Mouse (Mus musculus): ENCODE results near the gene Gm3448.
"Not testable (repeated sequence)": the region's sequence is repeated elsewhere in the genome, so short reads cannot be mapped to it uniquely, and the experiment has no call there.

The Gm3448 gene

DNA sequence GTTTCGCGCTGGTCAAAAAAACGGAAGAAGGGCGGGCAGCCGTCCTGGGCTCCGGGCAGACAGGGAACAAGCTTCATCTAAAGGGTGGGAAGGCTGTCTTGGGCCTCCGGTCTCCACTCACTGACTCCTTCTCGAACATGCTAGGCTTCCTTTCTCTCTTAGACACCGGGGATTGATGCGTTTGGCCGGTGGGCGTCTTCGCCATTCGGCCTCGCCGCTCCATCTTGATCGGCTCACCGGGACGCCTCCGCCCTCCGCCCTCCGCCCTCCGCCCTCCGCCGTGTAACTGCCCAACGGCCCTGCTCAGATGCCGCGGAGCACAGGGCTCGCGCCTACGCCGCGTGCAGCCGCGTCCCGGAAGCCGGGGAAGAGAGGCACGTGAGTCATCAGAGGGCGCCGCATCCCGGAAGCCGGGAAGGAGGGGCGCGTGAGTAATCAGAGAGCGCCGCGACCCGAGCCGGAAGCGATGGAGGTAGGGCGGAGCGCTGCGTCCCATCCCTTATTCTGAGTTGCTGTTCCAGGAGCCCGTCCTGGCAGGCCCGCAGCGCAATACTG, at the start of gene Gm3448, which contains the start of the genes Ermard and Tcte3:
Gene Gm3448, minus strand, starts transcription at position 363 of the 555 bp plus-strand sequence.
Gene Ermard, plus strand, starts transcription at position 34 of the 555 bp plus-strand sequence.
Gene Tcte3, minus strand, starts transcription at position 314 of the 555 bp plus-strand sequence.
- not testable (repeated sequence) for DNase-seq

- DNase-seq = no peak
Observed at GRCm38 (mm10) chr17:15088591-15089001, 47.3 kb upstream of the Gm3448 start.

DNA sequence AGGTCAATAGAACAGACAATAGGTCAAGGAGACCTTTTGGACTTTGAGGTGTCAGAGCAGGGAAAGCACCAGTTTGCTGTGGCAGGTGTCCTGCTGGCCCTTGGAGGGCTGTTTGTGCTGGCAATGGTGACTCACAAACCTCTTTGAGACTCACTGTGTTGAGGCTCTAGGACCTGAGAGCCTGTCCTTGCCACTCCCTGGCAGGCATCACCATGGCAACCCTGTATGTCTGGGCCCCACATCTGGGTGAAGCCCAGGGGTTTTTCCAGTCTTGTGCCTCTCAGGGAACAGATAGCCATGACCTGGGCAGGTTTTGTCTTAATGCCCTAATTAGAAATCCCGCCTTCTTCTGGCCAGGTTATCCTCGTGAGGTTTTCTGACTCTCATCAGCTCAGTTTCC, 46.8 kb upstream of the Gm3448 start:
- no peak for DNase-seq

GRCm38 (mm10) chr17:15085006-15085405, 43.7 kb upstream of the Gm3448 start:
- no peak for DNase-seq

GRCm38 (mm10) chr17:15084226-15084848, 43.0 kb upstream of the Gm3448 start:
- DNase-seq = no peak

DNA sequence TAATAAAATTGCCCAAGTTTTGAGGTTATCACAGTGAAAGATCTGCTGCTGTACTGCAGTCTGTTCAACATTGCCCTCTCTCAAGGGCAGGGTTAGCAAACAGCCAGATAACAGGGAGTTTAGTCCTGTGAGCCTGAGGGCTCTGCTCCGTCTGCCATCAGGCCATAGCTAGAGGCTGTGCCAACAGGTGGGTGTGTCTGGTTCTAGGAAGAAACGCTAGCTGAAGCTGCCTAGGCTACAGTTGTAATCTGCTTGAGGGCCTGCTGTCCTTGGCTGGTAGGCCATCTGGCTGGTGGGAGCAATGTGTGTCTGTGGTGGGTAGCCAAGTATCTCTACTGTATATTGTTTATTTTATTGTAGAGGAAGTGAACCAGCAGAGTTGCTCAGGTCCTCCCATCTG, 36.2 kb upstream of the Gm3448 start:
- DNase-seq = no peak

GRCm38 (mm10) chr17:15075033-15075432, 33.7 kb upstream of the Gm3448 start:
- DNase-seq = no peak

DNA sequence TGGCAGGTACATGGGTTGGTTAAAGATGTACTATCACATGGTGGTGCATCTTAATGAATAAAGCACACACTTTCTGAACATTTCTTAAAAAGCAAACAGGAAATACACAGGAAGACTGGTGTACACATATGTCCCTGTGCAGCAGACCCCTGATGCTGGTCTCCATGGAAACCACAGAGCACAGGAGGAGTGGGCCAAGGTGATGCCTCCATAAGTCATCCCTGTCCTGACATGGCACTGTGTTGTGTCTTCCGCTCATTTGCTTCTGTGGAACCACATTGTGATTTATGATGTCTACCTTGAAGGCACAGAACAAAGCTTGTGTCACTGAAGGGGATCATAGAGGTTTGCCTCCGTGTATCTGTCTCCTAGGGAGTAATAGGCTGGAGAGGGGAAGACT, 30.9 kb upstream of the Gm3448 start:
- DNase-seq = no peak

GRCm38 (mm10) chr17:15069124-15069523, 27.8 kb upstream of the Gm3448 start:
- no peak for DNase-seq

DNA sequence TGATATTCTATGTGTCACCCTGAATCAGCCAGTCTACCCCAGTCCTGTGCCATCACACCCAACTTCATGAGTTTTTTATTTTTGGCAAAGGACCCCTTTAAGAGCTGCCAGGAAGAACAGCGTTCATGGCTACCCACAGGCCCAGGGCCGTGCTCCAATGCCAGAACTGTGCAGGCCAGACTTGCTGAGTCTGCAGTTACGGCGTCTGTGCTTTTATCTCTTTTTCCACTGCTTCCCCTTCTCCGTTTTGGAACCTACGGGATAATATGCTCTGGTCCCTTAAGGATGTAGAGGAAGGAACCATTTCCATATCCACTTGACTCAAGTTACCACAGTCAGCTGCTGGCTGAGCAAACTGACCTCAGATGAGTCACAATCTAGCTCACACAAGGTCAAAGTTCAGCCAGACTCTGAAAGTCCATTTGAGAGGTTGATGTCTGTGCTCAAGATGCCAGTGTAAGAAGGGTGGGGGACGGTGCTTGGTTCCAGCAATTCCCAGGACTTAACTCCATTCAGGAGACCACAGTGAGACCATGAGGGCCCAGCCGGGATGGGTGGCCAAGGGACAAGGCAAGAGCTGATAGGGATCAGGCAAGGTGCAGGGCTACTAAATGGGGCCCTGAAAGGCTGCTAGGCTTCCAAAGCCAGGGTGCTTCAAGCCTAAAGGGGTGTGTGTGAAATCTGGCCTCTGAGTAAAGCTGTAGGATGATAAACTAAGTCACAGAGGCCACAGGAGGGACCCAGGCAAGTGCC, 26.9 kb upstream of the Gm3448 start:
- no peak for DNase-seq

- no peak for DNase-seq
Observed at GRCm38 (mm10) chr17:15066911-15067310, 25.6 kb upstream of the Gm3448 start.

GRCm38 (mm10) chr17:15066066-15066465, 24.7 kb upstream of the Gm3448 start:
- DNase-seq = no peak

DNA sequence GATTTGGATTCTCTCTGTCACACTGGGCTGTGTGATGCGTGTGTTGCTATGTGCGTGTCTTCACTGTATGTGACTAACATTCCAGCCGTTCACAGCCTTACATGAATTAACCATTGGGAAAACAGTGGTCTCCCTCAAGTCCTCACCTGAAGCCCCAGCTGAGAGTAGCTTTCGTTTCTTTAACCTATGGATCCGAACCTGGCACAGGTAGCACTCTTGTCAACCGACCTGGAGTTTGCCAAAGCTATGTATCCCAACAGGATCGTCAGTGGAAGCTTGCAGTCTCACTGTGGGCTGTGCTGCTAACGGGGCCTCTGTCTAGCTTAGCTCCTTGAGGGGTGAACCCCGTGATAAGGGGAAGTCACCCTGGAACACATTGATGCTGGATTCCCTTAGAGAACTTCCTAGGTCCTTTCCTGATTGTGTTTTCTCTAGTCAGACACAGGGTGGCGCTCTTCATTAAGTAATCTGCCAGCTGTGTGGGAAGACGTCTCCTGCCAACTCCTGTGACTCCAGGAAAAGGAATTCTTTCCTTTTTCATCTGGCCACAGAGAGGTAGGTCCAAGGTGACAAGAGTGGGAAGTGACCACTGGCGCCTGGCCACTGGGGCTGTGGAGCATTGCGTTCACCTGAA, 24.2 kb upstream of the Gm3448 start:
- DNase-seq = peak; percentile 45

DNA sequence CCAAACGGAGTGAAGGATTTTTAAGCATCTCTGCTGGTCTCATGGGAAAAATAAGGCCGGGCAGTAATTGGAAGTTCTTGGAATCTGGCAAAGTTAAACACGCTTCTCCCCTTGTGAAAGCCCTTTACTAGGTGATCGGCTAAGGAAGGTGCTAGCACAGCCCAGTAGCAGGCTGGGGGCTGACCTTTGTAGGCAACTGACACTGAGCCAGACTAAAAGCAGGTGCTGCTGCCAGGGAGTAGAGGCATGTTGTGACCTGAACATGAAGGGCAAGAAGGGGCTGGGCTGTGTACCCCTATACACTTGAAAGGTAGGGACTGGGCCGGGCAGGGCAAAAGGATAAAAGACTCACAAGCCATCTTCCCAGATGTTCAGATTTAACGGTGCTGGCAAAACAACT, 19.0 kb upstream of the Gm3448 start:
- no peak for DNase-seq

DNA sequence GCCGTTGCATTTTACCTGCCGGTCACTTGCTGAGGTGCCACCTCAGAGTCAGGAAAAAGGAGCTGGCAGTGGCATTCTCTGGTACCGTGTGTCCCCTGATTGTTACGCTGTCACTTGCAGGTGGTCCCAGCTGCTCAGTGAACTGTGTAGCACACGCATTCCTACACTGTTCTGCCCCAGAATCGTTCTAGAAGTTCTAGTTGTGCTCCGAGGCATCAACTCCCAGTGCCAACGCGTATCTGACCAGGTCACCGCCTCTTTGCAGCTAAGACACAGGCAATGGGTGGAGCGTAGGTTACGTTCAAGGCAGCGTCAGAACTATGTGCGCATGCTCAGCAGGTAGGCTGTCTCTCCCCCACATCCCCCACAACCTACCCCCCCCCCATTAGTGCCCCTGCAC, 18.3 kb upstream of the Gm3448 start:
- DNase-seq = no peak

DNA sequence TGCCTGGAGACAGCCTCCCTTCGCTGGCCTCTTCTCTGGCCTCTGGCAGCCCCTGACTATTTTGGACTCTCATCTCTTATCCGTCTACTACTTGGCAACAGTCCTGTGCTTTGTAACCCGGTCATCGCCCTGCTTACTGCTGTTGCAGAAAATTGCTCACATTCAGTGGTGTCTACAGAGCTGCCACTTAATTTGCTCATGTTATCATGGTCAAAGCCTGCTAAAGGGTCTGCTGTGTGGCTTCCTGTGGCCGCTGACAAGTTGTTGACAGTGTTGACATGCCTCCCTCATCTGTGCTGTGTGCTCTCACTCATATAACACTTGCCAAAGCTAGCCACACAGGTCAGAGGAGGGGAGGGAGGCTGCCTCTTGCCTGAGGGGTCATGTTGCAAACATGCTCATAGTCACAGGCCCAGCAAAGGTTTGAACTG, 16.8 kb upstream of the Gm3448 start:
- no peak for DNase-seq

DNA sequence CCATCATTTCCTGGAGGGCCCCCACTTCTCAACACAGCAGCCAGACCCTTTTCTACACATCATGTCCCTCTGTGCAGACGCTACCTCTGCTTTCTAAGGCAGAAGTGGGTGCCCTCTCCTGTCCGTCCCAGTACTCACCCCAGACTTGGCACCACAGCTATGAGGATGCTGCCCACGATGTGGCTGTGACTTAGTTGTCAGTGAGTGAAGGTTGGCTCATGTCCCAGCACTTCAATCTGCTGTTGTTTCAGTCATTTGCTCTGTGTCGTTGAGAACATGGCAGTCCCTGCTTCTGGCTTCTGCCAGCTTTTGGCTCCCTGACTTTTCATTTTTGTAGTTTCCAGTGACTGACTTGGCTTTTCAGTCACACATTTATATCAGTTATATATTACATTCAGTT, 14.6 kb upstream of the Gm3448 start:
- DNase-seq = no peak

DNA sequence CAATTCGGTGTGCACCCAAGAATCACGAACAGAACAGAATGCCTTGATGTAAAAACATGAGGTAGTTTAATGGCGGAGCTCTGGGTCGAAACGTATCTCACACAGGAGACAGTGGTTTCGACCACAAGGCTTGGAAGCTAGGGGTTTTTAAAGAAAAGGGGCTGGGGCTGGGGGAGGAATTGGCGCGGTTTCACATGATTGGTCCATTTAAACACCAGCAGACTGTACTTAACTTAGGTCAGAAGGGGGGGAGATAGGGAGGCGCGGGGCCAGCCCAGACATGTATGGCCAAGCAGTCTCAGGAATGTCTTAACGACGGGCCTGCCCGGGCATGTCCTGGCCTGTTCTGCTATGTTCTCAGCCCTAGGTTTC, 12.5 kb upstream of the Gm3448 start:
- not testable (repeated sequence) for DNase-seq

DNA sequence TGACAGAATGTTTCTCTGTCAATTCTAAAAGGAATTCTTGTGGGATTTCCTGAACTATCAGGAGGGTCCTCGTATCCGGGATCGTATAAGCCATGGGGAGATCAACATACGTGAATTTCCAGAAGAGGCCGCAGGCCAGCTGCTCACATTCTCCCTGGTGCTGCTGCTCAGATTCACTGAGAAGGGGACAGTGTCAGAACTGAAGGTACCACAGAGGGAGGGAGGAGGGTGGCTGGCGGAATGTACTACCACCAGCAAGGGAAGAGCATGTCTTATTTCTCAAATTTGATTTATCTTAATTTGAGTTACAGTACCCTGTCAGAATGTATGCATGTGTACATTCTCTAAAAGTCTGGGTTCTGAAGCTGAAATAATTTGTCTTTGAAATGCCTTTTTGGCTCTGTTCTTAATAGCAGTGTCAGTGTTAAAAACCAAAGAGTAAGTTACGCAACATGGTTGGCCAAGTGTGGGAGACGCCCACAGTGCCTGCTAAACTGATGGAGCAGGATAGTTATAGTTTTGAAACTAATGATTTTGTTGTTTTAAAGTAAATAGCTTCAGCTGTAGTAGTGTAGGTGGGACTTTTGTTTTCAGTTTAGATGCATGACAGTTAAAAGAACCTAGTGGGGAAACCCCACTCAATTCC, 12.0 kb upstream of the Gm3448 start:
- DNase-seq = not testable (repeated sequence)

GRCm38 (mm10) chr17:15052766-15053165, 11.4 kb upstream of the Gm3448 start:
- not testable (repeated sequence) for DNase-seq

DNA sequence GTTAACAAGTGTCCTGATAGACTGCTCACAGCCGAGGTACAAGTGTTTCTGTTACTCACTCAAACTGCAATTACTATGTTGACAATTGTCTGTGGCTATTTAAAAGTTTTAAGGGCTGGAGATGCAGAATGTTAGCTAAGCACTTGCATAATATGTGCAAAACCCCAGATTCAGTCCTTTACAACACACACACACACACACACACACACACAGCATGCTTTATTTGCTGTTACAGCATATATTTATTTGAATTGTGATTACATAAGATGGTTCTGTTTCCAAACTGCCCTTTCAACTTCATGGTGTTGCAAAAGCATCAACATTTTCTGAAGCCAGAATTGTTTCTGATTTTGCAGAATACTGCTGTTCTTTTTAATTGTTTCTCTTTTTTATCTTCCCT, 9.0 kb upstream of the Gm3448 start:
- DNase-seq = not testable (repeated sequence)

GRCm38 (mm10) chr17:15040455-15040854, 882 bp downstream of the Gm3448 start:
- not testable (repeated sequence) for DNase-seq

DNA sequence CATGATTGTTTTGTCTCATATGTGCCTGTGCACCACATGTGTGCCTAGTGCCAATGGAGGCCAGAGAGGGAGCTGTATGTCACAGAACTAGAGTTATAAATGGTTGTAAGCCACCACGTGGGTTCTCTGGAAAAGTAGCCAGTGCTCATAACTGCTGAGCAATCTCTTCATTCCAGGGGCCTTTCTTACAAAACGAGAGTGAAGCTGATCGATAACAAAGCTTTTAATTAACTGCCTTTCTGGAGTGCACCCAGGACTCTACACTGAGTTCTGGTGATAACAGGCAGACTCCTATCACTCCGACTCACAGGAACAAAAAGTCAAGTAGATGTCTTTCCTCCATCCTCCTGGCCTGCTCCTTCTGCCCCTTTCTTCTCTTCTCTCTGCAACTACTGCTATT, 9.9 kb downstream of the Gm3448 start:
- DNase-seq = not testable (repeated sequence)
